In genomic region chr2:32574497-32574896, GRCm38 (mm10) we compare ENCODE assay signal across 9 mouse cellular contexts. TPM values are rescaled to one million over a fixed set of nuclear protein-coding genes. Genes with fewer than 3 reads are reported as not detected.
DNase-seq lines count a peak whose midpoint lies in the region; ATAC-seq lines count a peak whose summit lies in the region.
"Had no signal": no experiment of that assay in that cellular context is flagged by ENCODE, and none has a peak within 500 bp of the region (broad histone marks: within the 10 kb centered on the region; RNA-seq: fewer than 3 reads in every experiment).

Pip5kl1 (plus strand) TSS chr2:32574797.

- peaks cover 11% of the 10 kb centered on the region for H3K36me3 ChIP-seq in kidney, embryonic 15.5 days
- H3K36me3 ChIP-seq in embryonic facial prominence, embryonic 12.5 days = 0 out of 2 replicates have a peak, but pooled peaks cover 5% of the 10 kb centered on the region
- H3K36me3 ChIP-seq in hindbrain, embryonic 15.5 days = no peaks in the 10 kb centered on the region
- H3K36me3 ChIP-seq in midbrain, embryonic 15.5 days (replicated peaks) = no peaks in the 10 kb centered on the region

- no peak within 1 kb of the TSS for H3K27ac ChIP-seq in kidney, embryonic 15.5 days
- H3K27ac ChIP-seq in embryonic facial prominence, embryonic 12.5 days = no peak within 1 kb of the TSS
- H3K27ac ChIP-seq in hindbrain, embryonic 15.5 days (replicated peaks) = peak within 1 kb of the TSS; percentile 46
- H3K27ac ChIP-seq in midbrain, embryonic 15.5 days = peak within 1 kb of the TSS; percentile 56

- no peaks in the 10 kb centered on the region for H3K9me3 ChIP-seq in kidney, embryonic 15.5 days (replicated peaks)
- no peaks in the 10 kb centered on the region for H3K9me3 ChIP-seq in embryonic facial prominence, embryonic 12.5 days
- H3K9me3 ChIP-seq in hindbrain, embryonic 15.5 days = no peaks in the 10 kb centered on the region
- no peaks in the 10 kb centered on the region for H3K9me3 ChIP-seq in midbrain, embryonic 15.5 days

- peak within 1 kb of the TSS; percentile 48 for H3K9ac ChIP-seq in kidney, embryonic 15.5 days
- peak within 1 kb of the TSS; percentile 61 for H3K9ac ChIP-seq in embryonic facial prominence, embryonic 12.5 days
- peak within 1 kb of the TSS; percentile 59 for H3K9ac ChIP-seq in hindbrain, embryonic 15.5 days
- H3K9ac ChIP-seq in midbrain, embryonic 15.5 days = peak within 1 kb of the TSS; percentile 60

- 82% methylated on average over 6 of the region's 6 CpGs for WGBS in kidney, embryonic 15.5 days
- 84% methylated on average over 6 of the region's 6 CpGs for WGBS in embryonic facial prominence, embryonic 12.5 days
- 84% methylated on average over 6 of the region's 6 CpGs for WGBS in hindbrain, embryonic 15.5 days
- WGBS in midbrain, embryonic 15.5 days = 77% methylated on average over 6 of the region's 6 CpGs

- H3K4me2 ChIP-seq in kidney, embryonic 15.5 days = peak within 1 kb of the TSS; percentile 95
- H3K4me2 ChIP-seq in embryonic facial prominence, embryonic 12.5 days (replicated peaks) = peak within 1 kb of the TSS; percentile 100
- peak within 1 kb of the TSS; percentile 94 for H3K4me2 ChIP-seq in hindbrain, embryonic 15.5 days
- peak within 1 kb of the TSS; percentile 100 for H3K4me2 ChIP-seq in midbrain, embryonic 15.5 days

- peak within 1 kb of the TSS; percentile 47 for H3K4me3 ChIP-seq in kidney, embryonic 15.5 days (replicated peaks)
- peak within 1 kb of the TSS; percentile 56 for H3K4me3 ChIP-seq in embryonic facial prominence, embryonic 12.5 days
- H3K4me3 ChIP-seq in hindbrain, embryonic 15.5 days = peak within 1 kb of the TSS; percentile 54
- H3K4me3 ChIP-seq in midbrain, embryonic 15.5 days = peak within 1 kb of the TSS; percentile 63

- no peak for ATAC-seq in kidney, embryonic 15.5 days (replicated peaks; ENCODE audit: low FRiP score)
- ATAC-seq in embryonic facial prominence, embryonic 12.5 days (ENCODE audit: insufficient number of reproducible peaks, insufficient read depth, low FRiP score, low TSS enrichment) = no peak
- ATAC-seq in hindbrain, embryonic 15.5 days (ENCODE audit: low FRiP score, low read depth) = no peak
- no peak for ATAC-seq in midbrain, embryonic 15.5 days (replicated peaks)
- no peak for ATAC-seq in erythroid progenitor cell, adult 5-6 weeks (replicated peaks; ENCODE audit: low FRiP score, poor library complexity, severe bottlenecking)
- ATAC-seq: Patski had no signal

- peaks cover 24% of the 10 kb centered on the region for H3K4me1 ChIP-seq in kidney, embryonic 15.5 days
- peaks cover 16% of the 10 kb centered on the region for H3K4me1 ChIP-seq in embryonic facial prominence, embryonic 12.5 days
- peaks cover 33% of the 10 kb centered on the region for H3K4me1 ChIP-seq in hindbrain, embryonic 15.5 days (replicated peaks)
- peaks cover 36% of the 10 kb centered on the region for H3K4me1 ChIP-seq in midbrain, embryonic 15.5 days

- DNase-seq in kidney, adult 11 months = no peak
- DNase-seq in adrenal gland, adult 8-10 months = no peak
- no peak for DNase-seq in cerebellum, postnatal 14 days

- peaks cover 33% of the 10 kb centered on the region for H3K27me3 ChIP-seq in kidney, embryonic 15.5 days
- H3K27me3 ChIP-seq in embryonic facial prominence, embryonic 12.5 days = peaks cover 23% of the 10 kb centered on the region
- peaks cover 10% of the 10 kb centered on the region for H3K27me3 ChIP-seq in hindbrain, embryonic 15.5 days
- H3K27me3 ChIP-seq in midbrain, embryonic 15.5 days (replicated peaks) = peaks cover 6% of the 10 kb centered on the region
- H3K27me3 ChIP-seq: Patski had no signal

RNA-seq across cellular contexts. Expression of gene Pip5kl1, which starts in this region (rescaled TPM):
- polyA plus RNA-seq in kidney, embryonic 15.5 days (2015; fragmentation: Nextera tagmentation; extraction: Ambion mirVana) = 2.0 and 2.7 TPM in 2 replicates
- polyA plus RNA-seq in embryonic facial prominence, embryonic 12.5 days (2016; fragmentation: Nextera tagmentation; extraction: Ambion mirVana) = 2.9 and 3.4 TPM in 2 replicates
- 11.9 and 15.3 TPM in 2 replicates for polyA plus RNA-seq in hindbrain, embryonic 15.5 days (2015; fragmentation: Nextera tagmentation; extraction: Ambion mirVana)
- 11.3 and 11.8 TPM in 2 replicates for polyA plus RNA-seq in midbrain, embryonic 15.5 days (2015; fragmentation: Nextera tagmentation; extraction: Ambion mirVana)
- total RNA-seq in adrenal gland, adult 8-10 months (2022) = under 1 TPM in 1 of 4 experiments, not detected in 3; 0.46 TPM
- total RNA-seq in erythroid progenitor cell, adult 5-6 weeks (2015; ENCODE audit: low replicate concordance) = not detected in 2 replicates
- not detected in 2 replicates for total RNA-seq in erythroid progenitor cell, adult 5-6 weeks (2017; ENCODE audit: low replicate concordance)

Comparison
In these comparisons a context has a peak if more than half of its experiments do, and no peak if none do; other contexts are left out.
1. H3K27ac ChIP-seq: peak in hindbrain, embryonic 15.5 days (single experiment) and midbrain, embryonic 15.5 days (single experiment); none in kidney, embryonic 15.5 days (single experiment) and embryonic facial prominence, embryonic 12.5 days (single experiment).
2. Peak in every context shown above with its lines, with median percentiles within 50 percentile points of each other: H3K4me2 ChIP-seq, H3K4me3 ChIP-seq and H3K9ac ChIP-seq.